Mouse (Mus musculus) spleen, adult 2 months (tissue): ENCODE data around the gene Zfhx3. TPM values are rescaled to one million over a fixed set of nuclear protein-coding genes. Genes with fewer than 3 reads are reported as not detected.

Source experiments
- DNase-seq, 2 experiments: peaks; one replicate each; pipeline versions ENCODE4 v3.0.0 to v3.0.0-alpha.2; 2012 to 2021; ENCODE audit warnings: low spot score in 2 of 2, low read depth in 1 of 2
- H3K27ac ChIP-seq: fragments of 200-500 bp; 2 replicates; pipeline ENCODE4 v1.5.1; 2012; ENCODE audit warnings: low read length, inconsistent platforms; ENCODE audit not compliant: insufficient read depth
- H3K27me3 ChIP-seq: fragments of 200-500 bp; 2 replicates; pipeline ENCODE4 v1.6.1; 2012; ENCODE audit warnings: mild to moderate bottlenecking, moderate library complexity, low read length, inconsistent platforms; ENCODE audit not compliant: control insufficient read depth, insufficient read depth
- H3K36me3 ChIP-seq: fragments of 200-500 bp; 2 replicates; pipeline ENCODE4 v1.6.1; 2012; ENCODE audit warnings: mild to moderate bottlenecking, low read length, inconsistent platforms; ENCODE audit not compliant: control insufficient read depth, insufficient read depth
- H3K4me1 ChIP-seq: fragments of 200-500 bp; 2 replicates; pipeline ENCODE4 v1.6.1; 2011; ENCODE audit warnings: inconsistent platforms; ENCODE audit not compliant: control insufficient read depth, insufficient read depth, insufficient read length
- H3K4me3 ChIP-seq: fragments of 200-500 bp; 2 replicates; pipeline ENCODE4 v1.5.1; 2011; ENCODE audit warnings: mild to moderate bottlenecking, inconsistent platforms; ENCODE audit not compliant: insufficient read depth, insufficient read length; ENCODE audit errors: extremely low read depth
- CTCF ChIP-seq: fragments of 200-500 bp; IDR thresholded peaks from 2 replicates; pipeline ENCODE4 v1.5.1; 2011; ENCODE audit warnings: mild to moderate bottlenecking, inconsistent platforms; ENCODE audit not compliant: insufficient read depth, insufficient read length, insufficient replicate concordance; ENCODE audit errors: extremely low read depth
- POLR2A ChIP-seq: fragments of 200-500 bp; IDR thresholded peaks from 2 replicates; pipeline ENCODE4 v1.6.1; 2011; ENCODE audit warnings: low read depth, low read length, inconsistent platforms
- WGBS: fragments of 180-500 bp; shearing (Covaris S2); methylation state at CpG from one replicate; pipeline ENCODE4 v1.1.7; 2018; 5-methylcytosine and 5-hydroxymethylcytosine counted together
- polyA plus RNA-seq: library from polyadenylated mRNA; depleted of rRNA; stranded (reverse); fragments of >200 nt; gene quantifications from 2 replicates; pipeline ENCODE4 v1.2.3, GENCODE M21; 2012

Gene Zfhx3
- polyA plus RNA-seq, 1 experiment = 1.5 TPM

- Histone ChIP-seq H3K4me3 (no peak overlapping the region), H3K27me3 (no peaks in the 10 kb centered on the region), H3K36me3 (no peaks in the 10 kb centered on the region), H3K4me1 (no peaks in the 10 kb centered on the region), H3K27ac (no peak overlapping the region)
- WGBS = 83% methylated on average over 11 of the region's 11 CpGs
- TF ChIP-seq POLR2A = no peak
- no peak for TF ChIP-seq CTCF
- no peak for DNase-seq
These were observed 962.0 kb downstream of the Zfhx3 start for GRCm38 (mm10) chr8:108904288-108904971.

- DNase-seq = no peak
- no peaks in the 10 kb centered on the region for H3K4me1 ChIP-seq
- no peaks in the 10 kb centered on the region for H3K36me3 ChIP-seq
- TF ChIP-seq POLR2A (no peak), CTCF (no peak)
- H3K27ac ChIP-seq = no peak overlapping the region
- H3K27me3 ChIP-seq = no peaks in the 10 kb centered on the region
- WGBS = 91% methylated on average over 9 of the region's 9 CpGs
- H3K4me3 ChIP-seq = no peak overlapping the region
These were observed 965.6 kb downstream of the Zfhx3 start for GRCm38 (mm10) chr8:108908066-108908465.

- Histone ChIP-seq H3K27ac (no peak overlapping the region), H3K4me1 (no peaks in the 10 kb centered on the region), H3K4me3 (no peak overlapping the region), H3K27me3 (no peaks in the 10 kb centered on the region), H3K36me3 (no peaks in the 10 kb centered on the region)
- no peak for DNase-seq
- no peak for TF ChIP-seq POLR2A
- no peak for TF ChIP-seq CTCF
- WGBS = 91% methylated on average over 16 of the region's 16 CpGs
These were observed 966.1 kb downstream of the Zfhx3 start for GRCm38 (mm10) chr8:108908540-108908939.

- Histone ChIP-seq H3K27ac (no peak overlapping the region), H3K4me3 (no peak overlapping the region), H3K36me3 (no peaks in the 10 kb centered on the region), H3K4me1 (no peaks in the 10 kb centered on the region), H3K27me3 (no peaks in the 10 kb centered on the region)
- DNase-seq = no peak
- WGBS = 87% methylated on average over 9 of the region's 9 CpGs
- TF ChIP-seq CTCF (no peak), POLR2A (no peak)
These were observed 966.6 kb downstream of the Zfhx3 start for GRCm38 (mm10) chr8:108909035-108909434.

GRCm38 (mm10) chr8:108909455-108909854 is 967.0 kb downstream of the Zfhx3 start:
- Histone ChIP-seq H3K27me3 (no peaks in the 10 kb centered on the region), H3K4me1 (no peaks in the 10 kb centered on the region), H3K27ac (no peak overlapping the region), H3K4me3 (no peak overlapping the region), H3K36me3 (no peaks in the 10 kb centered on the region)
- no peak for DNase-seq
- TF ChIP-seq POLR2A = no peak
- no peak for TF ChIP-seq CTCF
- WGBS = 78% methylated on average over 2 of the region's 2 CpGs

- no peak overlapping the region for H3K4me3 ChIP-seq
- no peaks in the 10 kb centered on the region for H3K4me1 ChIP-seq
- TF ChIP-seq CTCF = no peak
- TF ChIP-seq POLR2A = no peak
- WGBS = 83% methylated on average over 12 of the region's 12 CpGs
- no peak for DNase-seq
- H3K27ac ChIP-seq = no peak overlapping the region
- no peaks in the 10 kb centered on the region for H3K36me3 ChIP-seq
- no peaks in the 10 kb centered on the region for H3K27me3 ChIP-seq
These were observed 968.4 kb downstream of the Zfhx3 start for GRCm38 (mm10) chr8:108910843-108911242.

GRCm38 (mm10) chr8:108911511-108911910 is 969.1 kb downstream of the Zfhx3 start:
- peak; percentile 38 to 76 for DNase-seq
- Histone ChIP-seq H3K27ac (no peak overlapping the region), H3K36me3 (no peaks in the 10 kb centered on the region), H3K4me1 (no peaks in the 10 kb centered on the region), H3K4me3 (no peak overlapping the region), H3K27me3 (no peaks in the 10 kb centered on the region)
- 12% methylated on average over 6 of the region's 6 CpGs for WGBS
- TF ChIP-seq CTCF (peak; percentile 98; the same call in 1 of the 2 replicates), POLR2A (no peak)
